ENCODE assay signal across 7 mouse cellular contexts in genomic region chr9:79961630-79962285, GRCm38 (mm10). TPM values are rescaled to one million over a fixed set of nuclear protein-coding genes. Genes with fewer than 3 reads are reported as not detected.
DNase-seq lines count a peak whose midpoint lies in the region; ATAC-seq and TF ChIP-seq lines count a peak whose summit lies in the region.

No protein-coding gene starts in this region.

- H3K4me2 ChIP-seq in hindbrain, embryonic 16.5 days (ENCODE audit: low read length), result peak overlapping the region; percentile 43
- H3K4me2 ChIP-seq in midbrain, embryonic 11.5 days, result 0 out of 2 replicates have a peak overlapping the region, but pooled peaks have one; percentile 4
- H3K4me2 ChIP-seq in stomach, postnatal 0 days (replicated peaks; ENCODE audit: low read depth), result peak overlapping the region; percentile 14; the same call in 1 of the 2 replicates

- H3K36me3 ChIP-seq in hindbrain, embryonic 16.5 days (ENCODE audit: control insufficient read depth, insufficient read depth, low read length), result no peaks in the 10 kb centered on the region
- no peaks in the 10 kb centered on the region for H3K36me3 ChIP-seq in midbrain, embryonic 11.5 days (ENCODE audit: control insufficient read depth, insufficient read depth, low read length)
- H3K36me3 ChIP-seq in stomach, postnatal 0 days (ENCODE audit: control insufficient read depth, insufficient read depth, low read length), result no peaks in the 10 kb centered on the region

- H3K27ac ChIP-seq in hindbrain, embryonic 16.5 days (ENCODE audit: low read depth, low read length), result peak overlapping the region; percentile 1; the same call in 1 of the 2 replicates
- no peak overlapping the region for H3K27ac ChIP-seq in midbrain, embryonic 11.5 days (ENCODE audit: low read depth, low read length)
- H3K27ac ChIP-seq in stomach, postnatal 0 days (replicated peaks), result peak overlapping the region; percentile 49; the same call in 1 of the 2 replicates

- DNase-seq in cerebellum, postnatal 10 days, result peak; percentile 23 to 34
- DNase-seq in gastrocnemius, postnatal 10 days, result peak; percentile 27
- peak; percentile 16 for DNase-seq in layer of hippocampus, postnatal 25 days (ENCODE audit: extremely low spot score in 1 of 2, low spot score in 1 of 2)
- DNase-seq in midbrain, embryonic 11.5 days (ENCODE audit: low spot score, missing footprints), result peak; percentile 90
- peak; percentile 26 for DNase-seq in stomach, postnatal 0 days (ENCODE audit: low spot score)

- H3K27me3 ChIP-seq in hindbrain, embryonic 16.5 days (replicated peaks; ENCODE audit: control insufficient read depth, insufficient read depth, low read length), result no peaks in the 10 kb centered on the region
- H3K27me3 ChIP-seq in midbrain, embryonic 11.5 days (ENCODE audit: control insufficient read depth, insufficient read depth, low read length), result no peaks in the 10 kb centered on the region
- H3K27me3 ChIP-seq in stomach, postnatal 0 days (ENCODE audit: control insufficient read depth, insufficient read depth, low read length), result no peaks in the 10 kb centered on the region

- TF ChIP-seq CTCF in stomach, postnatal 0 days (IDR thresholded peaks at IDR 0.05; ENCODE audit: low read depth), result no peak

- H3K4me3 ChIP-seq in hindbrain, embryonic 16.5 days (ENCODE audit: low read length), result peak overlapping the region; percentile 29
- no peak overlapping the region for H3K4me3 ChIP-seq in midbrain, embryonic 11.5 days (ENCODE audit: low read depth, low read length)
- no peak overlapping the region for H3K4me3 ChIP-seq in stomach, postnatal 0 days (ENCODE audit: low read depth, low read length)

- WGBS in hindbrain, embryonic 16.5 days, result 48% methylated on average over 16 of the region's 16 CpGs
- WGBS in midbrain, embryonic 11.5 days, result 64% methylated on average over 16 of the region's 16 CpGs
- 51% methylated on average over 16 of the region's 16 CpGs for WGBS in stomach, postnatal 0 days

- H3K4me1 ChIP-seq in hindbrain, embryonic 16.5 days (ENCODE audit: control insufficient read depth, insufficient read depth, low read depth, low read length), result no peaks in the 10 kb centered on the region
- no peaks in the 10 kb centered on the region for H3K4me1 ChIP-seq in midbrain, embryonic 11.5 days (ENCODE audit: control insufficient read depth, insufficient read depth, low read length)
- H3K4me1 ChIP-seq in stomach, postnatal 0 days (replicated peaks; ENCODE audit: control insufficient read depth, insufficient read depth), result no peaks in the 10 kb centered on the region; the same call in 1 of the 2 replicates

- H3K9me3 ChIP-seq in hindbrain, embryonic 16.5 days (ENCODE audit: control insufficient read depth, low read length), result no peaks in the 10 kb centered on the region
- H3K9me3 ChIP-seq in midbrain, embryonic 11.5 days (ENCODE audit: control insufficient read depth, low read length), result no peaks in the 10 kb centered on the region
- no peaks in the 10 kb centered on the region for H3K9me3 ChIP-seq in stomach, postnatal 0 days (ENCODE audit: control insufficient read depth, low read length)

- 0 out of 2 replicates have a peak overlapping the region, but pooled peaks have one; percentile 20 for H3K9ac ChIP-seq in hindbrain, embryonic 16.5 days (ENCODE audit: low read depth, low read length)
- no peak overlapping the region for H3K9ac ChIP-seq in midbrain, embryonic 11.5 days (ENCODE audit: low read length)
- H3K9ac ChIP-seq in stomach, postnatal 0 days (ENCODE audit: low read length), result no peak overlapping the region

- peak; percentile 81 for ATAC-seq in activated CD4-positive, CD25-positive, alpha-beta regulatory T cell, adult 4 months
- peak; percentile 92 for ATAC-seq in hindbrain, embryonic 16.5 days
- ATAC-seq in midbrain, embryonic 11.5 days (ENCODE audit: low FRiP score), result peak; percentile 75
- ATAC-seq in stomach, postnatal 0 days (ENCODE audit: low FRiP score, low TSS enrichment), result peak; percentile 71; the same call in 1 of the 2 replicates

- no peak for TF ChIP-seq EP300 in stomach, postnatal 0 days (optimal IDR thresholded peaks at IDR 0.05)

RNA-seq across cellular contexts. Expression of gene Filip1, which starts 50.9 kb away (rescaled TPM):
- 1 to 10 TPM in 1 of 2 experiments, under 1 TPM in 1; 0.40 to 2.0 TPM for polyA plus RNA-seq in activated CD4-positive, CD25-positive, alpha-beta regulatory T cell, adult 4 months (2017; shearing (Covaris generic))
- 10 to 100 TPM; 69.5 to 75.8 TPM for total RNA-seq in gastrocnemius, postnatal 10 days (2021)
- 1.9 and 2.5 TPM in 2 replicates for polyA plus RNA-seq in hindbrain, embryonic 16.5 days (2015; fragmentation: Nextera tagmentation; extraction: Ambion mirVana)
- 10 to 100 TPM in 1 of 2 experiments, 1 to 10 TPM in 1; 8.4 to 14.4 TPM for total RNA-seq in layer of hippocampus, postnatal 25 days (2021)
- polyA plus RNA-seq in midbrain, embryonic 11.5 days (2014; fragmentation: Nextera tagmentation; extraction: Ambion mirVana), result 11.6 and 12.7 TPM in 2 replicates
- 7.4 and 9.6 TPM in 2 replicates for polyA plus RNA-seq in stomach, postnatal 0 days (2015; fragmentation: Nextera tagmentation; extraction: Ambion mirVana)

Comparison
In these comparisons a context has a peak if more than half of its experiments do, and no peak if none do; other contexts are left out.
1. DNase-seq: peak in every context shown above with its lines; median percentile 90 in midbrain, embryonic 11.5 days; 28 in cerebellum, postnatal 10 days; 27 in gastrocnemius, postnatal 10 days; 26 in stomach, postnatal 0 days; 16 in layer of hippocampus, postnatal 25 days.